Mouse (Mus musculus): ENCODE data around the gene Ppard. TPM values are rescaled to one million over a fixed set of nuclear protein-coding genes. Genes with fewer than 3 reads are reported as not detected.

The Ppard gene
- polyA plus RNA-seq, 1 experiment from 2014 or later, result 1.5 TPM

DNA sequence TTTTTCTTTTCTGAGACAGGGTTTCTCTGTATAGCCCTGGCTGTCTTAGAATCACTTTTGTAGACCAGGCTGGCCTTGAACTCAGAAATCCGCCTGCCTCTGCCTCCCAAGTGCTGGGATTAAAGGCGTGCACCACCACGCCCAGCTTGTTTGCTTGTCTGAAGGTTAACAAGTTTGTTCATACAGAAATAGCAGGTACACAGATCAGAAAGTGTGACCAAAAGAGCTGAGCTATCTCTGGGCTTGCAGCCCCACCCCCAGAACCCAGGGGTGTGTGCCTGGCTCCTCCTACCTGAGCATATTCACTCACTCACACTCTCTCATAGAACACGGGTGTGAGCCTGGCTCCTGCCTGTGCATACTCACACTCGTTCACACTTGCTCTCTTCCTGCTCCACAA, 34.8 kb downstream of the Ppard start:
- H3K27ac ChIP-seq (replicated peaks), result no peak overlapping the region
- H3K9me3 ChIP-seq (replicated peaks), result no peaks in the 10 kb centered on the region
- no peaks in the 10 kb centered on the region for H3K36me3 ChIP-seq
- no peak for DNase-seq (ENCODE audit: low spot score)
- 92% methylated on average over 5 of the region's 5 CpGs for WGBS
- H3K4me1 ChIP-seq, result peaks cover 27% of the 10 kb centered on the region
- no peak overlapping the region for H3K4me3 ChIP-seq
- no peaks in the 10 kb centered on the region for H3K27me3 ChIP-seq (ENCODE audit: low read depth, poor library complexity, severe bottlenecking)

DNA sequence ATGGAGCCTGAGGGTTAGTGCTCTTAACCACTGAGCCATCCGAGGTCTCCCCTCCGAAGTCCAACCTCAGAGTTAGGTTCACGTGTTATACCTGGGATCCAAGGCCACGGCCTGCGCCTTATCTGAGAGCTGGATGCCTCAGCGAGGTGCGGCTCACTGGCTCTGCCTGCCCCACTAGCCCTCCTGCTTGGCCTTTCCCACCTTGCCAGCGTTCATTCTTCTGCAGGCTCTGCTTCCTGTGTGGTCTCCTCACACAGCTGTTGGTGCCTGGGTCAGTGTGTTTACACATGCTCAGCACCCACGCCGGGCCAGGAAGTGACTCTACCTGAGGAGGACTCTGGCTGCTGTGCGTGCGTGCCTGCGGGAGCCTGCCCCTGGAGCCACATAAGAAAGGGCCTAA, 37.7 kb downstream of the Ppard start:
- Histone ChIP-seq H3K4me3 (no peak overlapping the region), H3K27me3 (ENCODE audit: low read depth, poor library complexity, severe bottlenecking) (no peaks in the 10 kb centered on the region), H3K27ac (replicated peaks) (no peak overlapping the region), H3K4me1 (peaks cover 13% of the 10 kb centered on the region; the same call in 1 of the 2 replicates), H3K36me3 (no peaks in the 10 kb centered on the region), H3K9me3 (replicated peaks) (no peaks in the 10 kb centered on the region)
- 78% methylated on average over 13 of the region's 13 CpGs for WGBS
- no peak for DNase-seq (ENCODE audit: low spot score)

DNA sequence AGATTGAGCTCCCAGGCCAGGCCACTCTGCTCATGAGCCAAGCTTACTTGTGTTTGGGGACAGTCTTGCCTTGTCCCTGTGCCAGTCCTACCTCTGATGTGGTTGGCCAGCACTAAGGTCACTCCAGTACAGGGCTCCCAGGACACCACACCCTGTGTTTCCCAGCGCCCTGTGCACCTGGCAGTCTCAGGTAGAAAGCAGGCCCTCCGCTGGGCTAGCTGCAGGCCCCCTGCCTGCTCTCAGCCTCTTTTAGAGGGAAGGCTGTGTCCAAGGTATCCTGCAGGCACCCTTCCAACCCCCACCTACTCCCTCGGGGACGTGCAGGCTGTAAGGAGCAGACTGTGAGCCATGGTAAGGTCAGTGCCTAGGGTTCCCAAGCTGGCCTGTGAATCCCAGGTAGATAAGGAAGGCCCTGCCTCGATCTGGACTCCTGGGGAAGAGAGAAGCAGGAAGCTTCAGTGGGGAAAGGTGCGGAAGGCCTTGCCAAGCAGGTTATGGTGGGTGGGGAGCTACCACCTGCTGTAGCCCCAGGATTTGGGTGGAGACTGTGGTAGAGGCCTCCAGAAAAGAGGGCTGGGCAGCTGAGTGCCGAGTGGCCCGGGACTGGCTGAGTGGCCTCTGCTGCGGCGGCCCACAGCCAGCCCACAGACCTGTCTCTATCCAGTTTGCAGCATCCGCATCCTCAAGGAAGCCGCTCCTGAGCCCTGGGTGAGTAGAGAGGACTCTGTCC, 39.2 kb downstream of the Ppard start:
- Histone ChIP-seq H3K27ac (replicated peaks) (0 out of 2 replicates have a peak overlapping the region, but pooled peaks have one; percentile 17), H3K4me3 (no peak overlapping the region), H3K9me3 (replicated peaks) (no peaks in the 10 kb centered on the region), H3K36me3 (no peaks in the 10 kb centered on the region), H3K27me3 (ENCODE audit: low read depth, poor library complexity, severe bottlenecking) (no peaks in the 10 kb centered on the region), H3K4me1 (0 out of 2 replicates have a peak, but pooled peaks cover 7% of the 10 kb centered on the region)
- DNase-seq (ENCODE audit: low spot score), result no peak
- WGBS, result 83% methylated on average over 12 of the region's 12 CpGs

DNA sequence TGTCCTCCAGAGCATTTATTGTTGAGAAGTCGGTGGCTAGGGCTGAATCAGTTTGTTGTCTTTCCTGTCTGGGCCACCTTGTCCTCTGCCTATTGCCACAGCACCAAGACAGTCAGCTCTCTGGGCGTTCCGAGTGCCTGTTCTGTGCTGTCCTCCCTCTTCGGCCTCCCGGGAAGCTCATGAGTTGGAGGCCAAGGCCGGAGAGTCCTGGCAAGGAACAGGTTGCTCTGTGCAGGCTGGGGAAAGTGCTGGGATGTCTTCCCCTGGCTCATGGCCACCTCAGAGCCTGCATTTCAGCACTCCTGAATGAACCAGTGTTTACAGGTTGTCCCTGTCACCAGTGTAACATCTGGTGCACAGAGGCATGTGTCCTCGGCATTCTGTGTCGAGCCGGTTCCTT, 39.8 kb downstream of the Ppard start:
- Histone ChIP-seq H3K4me1 (peaks cover 11% of the 10 kb centered on the region), H3K9me3 (replicated peaks) (no peaks in the 10 kb centered on the region), H3K4me3 (no peak overlapping the region), H3K27me3 (ENCODE audit: low read depth, poor library complexity, severe bottlenecking) (no peaks in the 10 kb centered on the region), H3K27ac (replicated peaks) (no peak overlapping the region), H3K36me3 (no peaks in the 10 kb centered on the region)
- no peak for DNase-seq (ENCODE audit: low spot score)
- WGBS, result 89% methylated on average over 9 of the region's 9 CpGs

DNA sequence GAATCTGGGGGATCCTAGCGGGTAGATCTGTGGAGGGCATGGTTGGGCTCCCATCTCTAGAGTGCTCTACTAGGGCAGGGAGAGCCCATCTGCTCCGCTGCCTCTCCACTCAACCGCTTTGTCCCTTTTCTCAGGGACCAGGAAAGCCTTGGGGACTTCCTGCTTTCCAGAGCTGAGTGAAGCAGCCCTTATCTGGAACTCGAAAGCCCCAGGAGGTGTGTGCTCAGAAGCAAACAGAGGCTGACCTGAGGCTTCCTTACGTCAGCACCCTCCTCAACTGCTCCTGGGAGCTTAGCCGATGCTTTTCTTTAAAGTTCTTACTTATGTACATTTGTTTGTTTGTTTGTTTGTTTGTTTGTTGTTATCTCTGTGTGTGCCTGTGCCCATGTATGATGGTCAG, 40.3 kb downstream of the Ppard start:
- peaks cover 17% of the 10 kb centered on the region for H3K4me1 ChIP-seq
- H3K27ac ChIP-seq (replicated peaks), result no peak overlapping the region
- H3K36me3 ChIP-seq, result no peaks in the 10 kb centered on the region
- no peak for DNase-seq (ENCODE audit: low spot score)
- no peaks in the 10 kb centered on the region for H3K9me3 ChIP-seq (replicated peaks)
- WGBS, result 86% methylated on average over 6 of the region's 6 CpGs
- no peaks in the 10 kb centered on the region for H3K27me3 ChIP-seq (ENCODE audit: low read depth, poor library complexity, severe bottlenecking)
- no peak overlapping the region for H3K4me3 ChIP-seq

DNA sequence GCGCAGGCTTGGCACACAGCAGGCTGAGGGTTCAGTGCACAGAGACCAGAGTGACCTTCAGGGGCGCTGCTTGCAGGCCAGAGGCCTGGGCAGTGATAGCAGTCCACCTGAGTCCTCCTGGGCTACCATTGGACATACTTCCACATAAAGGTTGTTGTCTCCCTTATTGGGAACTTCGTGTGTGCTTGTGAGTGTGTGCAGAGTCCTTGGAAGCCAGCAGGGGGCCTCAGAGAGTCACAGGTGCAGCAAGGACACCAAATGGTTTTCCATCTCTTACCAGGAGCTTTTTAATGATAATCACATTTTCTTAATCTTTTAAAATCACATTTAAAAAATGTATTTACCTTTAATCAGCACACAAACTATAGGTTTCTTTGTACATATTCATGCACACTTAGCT, 42.2 kb downstream of the Ppard start:
- H3K9me3 ChIP-seq (replicated peaks), result no peaks in the 10 kb centered on the region
- DNase-seq (ENCODE audit: low spot score), result no peak
- WGBS, result 88% methylated on average over 3 of the region's 3 CpGs
- H3K36me3 ChIP-seq, result no peaks in the 10 kb centered on the region
- no peak overlapping the region for H3K27ac ChIP-seq (replicated peaks)
- no peaks in the 10 kb centered on the region for H3K27me3 ChIP-seq (ENCODE audit: low read depth, poor library complexity, severe bottlenecking)
- H3K4me1 ChIP-seq, result peaks cover 27% of the 10 kb centered on the region
- no peak overlapping the region for H3K4me3 ChIP-seq

DNA sequence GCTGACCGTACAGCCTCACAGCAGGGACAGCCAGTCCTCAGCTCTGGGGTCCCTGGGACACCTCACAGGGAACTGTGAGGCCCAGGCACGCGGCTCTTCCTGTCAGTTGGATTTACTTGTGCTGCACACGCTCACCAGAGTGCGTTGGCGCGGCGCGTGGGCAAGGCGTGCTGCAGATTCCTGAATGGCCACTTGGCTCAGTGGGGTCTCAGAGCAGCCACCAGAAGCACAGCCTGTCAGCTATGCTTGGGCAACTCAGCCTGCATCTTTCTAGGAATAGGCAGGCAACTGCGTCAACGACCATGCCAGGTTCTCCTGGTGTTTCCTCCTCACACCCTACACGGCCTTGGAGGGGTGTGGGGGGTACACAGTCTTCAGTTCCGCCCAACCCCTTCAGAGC, 44.7 kb downstream of the Ppard start:
- no peaks in the 10 kb centered on the region for H3K9me3 ChIP-seq (replicated peaks)
- no peak overlapping the region for H3K4me3 ChIP-seq
- 87% methylated on average over 14 of the region's 14 CpGs for WGBS
- DNase-seq (ENCODE audit: low spot score), result no peak
- H3K4me1 ChIP-seq, result peaks cover 39% of the 10 kb centered on the region
- H3K27ac ChIP-seq (replicated peaks), result peak overlapping the region; percentile 42; the same call in 1 of the 2 replicates
- no peaks in the 10 kb centered on the region for H3K27me3 ChIP-seq (ENCODE audit: low read depth, poor library complexity, severe bottlenecking)
- no peaks in the 10 kb centered on the region for H3K36me3 ChIP-seq

DNA sequence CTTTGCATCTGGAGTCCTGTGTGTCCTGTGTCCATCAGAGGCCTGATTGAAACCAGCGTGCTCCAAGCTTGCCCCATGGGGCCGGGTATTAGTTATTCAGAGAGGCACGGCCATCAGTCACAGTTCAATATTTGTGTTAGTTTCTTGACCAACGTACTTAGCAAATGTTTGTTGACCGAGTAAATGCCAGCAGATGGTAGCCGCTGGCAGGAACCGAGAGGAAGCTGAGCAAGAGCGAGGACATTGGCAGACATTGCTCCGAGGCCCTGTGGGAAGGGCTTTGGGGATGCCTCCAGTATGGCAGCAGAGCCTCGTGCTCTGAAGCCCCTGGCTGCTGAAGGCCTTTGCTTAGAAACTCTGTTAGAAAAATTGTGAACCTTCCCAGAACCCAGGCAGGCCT, 45.2 kb downstream of the Ppard start:
- WGBS, result 76% methylated on average over 10 of the region's 10 CpGs
- Histone ChIP-seq H3K4me3 (no peak overlapping the region), H3K4me1 (peaks cover 39% of the 10 kb centered on the region), H3K27ac (replicated peaks) (peak overlapping the region; percentile 42; the same call in 1 of the 2 replicates), H3K27me3 (ENCODE audit: low read depth, poor library complexity, severe bottlenecking) (no peaks in the 10 kb centered on the region), H3K9me3 (replicated peaks) (no peaks in the 10 kb centered on the region), H3K36me3 (no peaks in the 10 kb centered on the region)
- DNase-seq (ENCODE audit: low spot score), result no peak

DNA sequence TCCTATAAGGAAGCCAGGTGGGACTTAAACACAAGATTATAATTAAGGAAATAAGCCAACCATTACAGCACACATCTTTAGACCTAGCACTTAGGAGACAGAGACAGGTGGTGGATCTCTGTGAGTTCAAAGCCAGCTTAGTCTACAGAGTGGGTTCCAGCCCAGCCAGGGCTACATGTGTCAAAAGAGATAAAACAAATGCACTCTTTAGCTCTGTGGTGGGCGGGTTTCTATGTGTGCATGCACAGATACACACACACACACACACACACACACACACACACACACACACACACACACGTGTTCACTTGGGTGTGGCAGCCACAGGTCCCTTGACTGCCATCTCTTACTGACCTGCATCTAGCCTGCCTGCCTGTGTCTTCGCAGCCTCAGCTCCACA, 45.7 kb downstream of the Ppard start:
- DNase-seq (ENCODE audit: low spot score), result no peak
- Histone ChIP-seq H3K4me1 (peaks cover 39% of the 10 kb centered on the region), H3K9me3 (replicated peaks) (no peaks in the 10 kb centered on the region), H3K4me3 (no peak overlapping the region), H3K36me3 (no peaks in the 10 kb centered on the region), H3K27ac (replicated peaks) (no peak overlapping the region), H3K27me3 (ENCODE audit: low read depth, poor library complexity, severe bottlenecking) (no peaks in the 10 kb centered on the region)
- WGBS, result 87% methylated on average over 3 of the region's 3 CpGs

DNA sequence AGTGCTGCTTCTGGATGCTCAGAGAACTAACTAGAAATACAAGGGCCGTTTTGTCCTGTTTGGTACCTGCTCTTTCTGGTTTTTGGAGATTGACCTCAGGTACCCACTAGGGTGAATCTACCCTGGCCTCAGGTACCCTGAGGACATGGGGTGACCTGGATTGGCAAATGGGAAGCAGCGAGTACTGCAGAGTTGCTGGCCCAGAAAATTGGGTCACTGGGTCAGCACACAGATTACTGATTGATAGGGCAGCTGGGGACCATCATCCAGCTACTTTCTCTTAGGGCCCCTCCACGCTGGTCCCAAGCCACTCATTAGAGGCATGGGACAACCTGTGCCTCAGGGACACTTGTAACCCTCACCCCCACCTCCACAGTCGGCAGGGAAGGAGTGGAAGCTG, 46.7 kb downstream of the Ppard start:
- Histone ChIP-seq H3K4me1 (peaks cover 39% of the 10 kb centered on the region), H3K4me3 (no peak overlapping the region), H3K9me3 (replicated peaks) (no peaks in the 10 kb centered on the region), H3K27ac (replicated peaks) (0 out of 2 replicates have a peak overlapping the region, but pooled peaks have one; percentile 43), H3K36me3 (no peaks in the 10 kb centered on the region), H3K27me3 (ENCODE audit: low read depth, poor library complexity, severe bottlenecking) (no peaks in the 10 kb centered on the region)
- no peak for DNase-seq (ENCODE audit: low spot score)
- 62% methylated on average over 4 of the region's 4 CpGs for WGBS

DNA sequence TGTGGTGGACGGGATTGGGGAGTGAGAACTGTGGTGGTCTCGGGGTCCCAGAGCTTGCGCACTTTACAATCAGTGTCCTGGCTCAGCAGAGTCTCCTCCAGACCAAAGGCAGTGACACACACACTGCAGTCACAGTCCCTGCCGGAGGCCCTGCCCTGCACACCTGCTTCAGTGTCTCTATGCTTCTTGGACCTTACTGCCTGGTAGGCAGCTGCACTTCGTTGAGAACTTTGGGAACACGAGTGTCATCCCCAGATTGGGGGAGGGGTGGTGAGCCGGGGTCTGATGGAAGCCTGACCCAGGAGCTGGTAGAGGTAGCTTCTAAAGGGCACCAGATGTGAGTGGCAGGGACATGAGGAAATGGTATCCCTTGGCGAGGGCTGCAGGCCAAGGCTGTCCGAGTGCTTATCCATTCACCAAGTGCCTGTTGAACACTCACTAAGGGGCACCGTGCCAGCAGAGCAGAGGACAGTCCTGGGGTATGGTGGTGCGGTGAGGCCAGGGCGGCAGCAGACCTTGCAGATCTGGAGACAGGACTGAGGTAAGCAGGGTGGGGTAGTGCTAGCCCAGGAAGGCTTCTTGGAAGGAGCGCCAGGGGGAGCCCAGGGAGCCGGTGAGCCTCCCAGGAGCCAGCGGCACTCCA, 47.4 kb downstream of the Ppard start:
- Histone ChIP-seq H3K36me3 (no peaks in the 10 kb centered on the region), H3K9me3 (replicated peaks) (no peaks in the 10 kb centered on the region), H3K27me3 (ENCODE audit: low read depth, poor library complexity, severe bottlenecking) (no peaks in the 10 kb centered on the region), H3K4me1 (peaks cover 39% of the 10 kb centered on the region), H3K4me3 (no peak overlapping the region), H3K27ac (replicated peaks) (peak overlapping the region; percentile 46)
- DNase-seq (ENCODE audit: low spot score), result no peak
- 74% methylated on average over 15 of the region's 15 CpGs for WGBS

DNA sequence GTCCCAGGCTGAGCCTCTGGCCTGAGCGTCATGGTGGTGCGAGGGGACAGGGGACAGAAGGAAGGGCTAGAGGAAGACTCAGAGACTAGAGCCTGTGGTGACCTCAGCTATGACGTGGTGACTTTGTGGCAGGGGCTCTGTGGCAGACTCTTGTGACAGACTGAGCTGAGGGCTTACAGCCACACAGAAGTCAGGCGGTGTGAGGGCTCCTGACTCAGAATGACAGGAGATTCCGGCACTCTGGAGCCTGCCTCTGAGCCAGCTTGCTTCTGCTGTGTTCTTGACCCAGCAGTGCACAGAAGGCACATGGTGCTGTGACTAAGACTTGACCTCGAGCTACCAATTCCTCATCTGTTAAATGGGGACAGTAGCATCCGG, 47.9 kb downstream of the Ppard start:
- Histone ChIP-seq H3K4me1 (peaks cover 43% of the 10 kb centered on the region), H3K36me3 (no peaks in the 10 kb centered on the region), H3K27me3 (ENCODE audit: low read depth, poor library complexity, severe bottlenecking) (no peaks in the 10 kb centered on the region), H3K27ac (replicated peaks) (peak overlapping the region; percentile 46; the same call in 1 of the 2 replicates), H3K9me3 (replicated peaks) (no peaks in the 10 kb centered on the region), H3K4me3 (no peak overlapping the region)
- DNase-seq (ENCODE audit: low spot score), result no peak
- WGBS, result 73% methylated on average over 7 of the region's 7 CpGs

DNA sequence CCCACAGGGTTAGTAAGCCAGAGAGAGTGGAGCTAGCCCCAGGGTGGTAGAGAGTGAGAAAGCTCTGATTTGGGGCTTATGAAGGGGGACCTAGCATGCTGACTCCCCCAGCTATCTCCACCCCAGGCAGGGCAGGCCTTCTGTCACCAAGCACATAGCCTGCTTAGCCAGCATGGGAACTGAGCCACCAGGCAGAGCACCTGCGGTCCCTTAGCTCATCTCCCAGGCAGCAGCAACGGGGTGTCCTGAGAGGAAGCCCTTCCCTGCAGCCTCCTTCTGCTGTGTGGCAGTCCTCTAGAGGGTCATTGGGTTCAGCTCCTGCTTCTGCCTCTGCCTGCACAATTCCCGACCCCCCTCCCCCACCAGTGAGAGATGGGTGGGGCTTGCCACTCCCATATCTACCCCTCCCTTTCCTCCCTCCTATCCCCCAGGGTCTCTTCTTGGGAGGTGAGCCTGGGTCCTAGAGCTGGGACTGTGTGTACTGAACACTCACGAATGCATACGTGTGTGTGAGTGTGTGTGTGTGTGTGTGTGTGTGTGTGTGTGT, 48.4 kb downstream of the Ppard start:
- Histone ChIP-seq H3K27ac (replicated peaks) (peak overlapping the region; percentile 46), H3K27me3 (ENCODE audit: low read depth, poor library complexity, severe bottlenecking) (no peaks in the 10 kb centered on the region), H3K4me3 (no peak overlapping the region), H3K4me1 (peaks cover 48% of the 10 kb centered on the region), H3K36me3 (no peaks in the 10 kb centered on the region), H3K9me3 (replicated peaks) (no peaks in the 10 kb centered on the region)
- no peak for DNase-seq (ENCODE audit: low spot score)
- 53% methylated on average over 5 of the region's 5 CpGs for WGBS

Data from midbrain, embryonic 10.5 days (tissue).